Mouse (Mus musculus) gastrocnemius, adult 2 months (tissue): ENCODE results near the gene Mnat1. TPM values are rescaled to one million over a fixed set of nuclear protein-coding genes. Genes with fewer than 3 reads are reported as not detected.

Source experiments
- DNase-seq: peaks from one replicate; pipeline ENCODE4 v3.0.0; 2022
- H3K27ac ChIP-seq: fragments of 200-600 bp; 2 replicates; pipeline ENCODE4 v1.8.1; 2022; ENCODE audit warnings: mild to moderate bottlenecking
- H3K4me3 ChIP-seq: fragments of 200-600 bp; 2 replicates; pipeline ENCODE4 v1.8.1; 2022; ENCODE audit warnings: mild to moderate bottlenecking, moderate library complexity
- CTCF ChIP-seq: fragments of 200-600 bp; IDR thresholded peaks from 2 replicates; pipeline ENCODE4 v1.8.1; 2022; ENCODE audit warnings: antibody characterized with exemption, mild to moderate bottlenecking, moderate library complexity
- intact Hi-C: fragments of 180-260 bp; cut with DNase I; formaldehyde crosslinking; loops from one replicate; pipeline ENCODE4 v1.15.1; 2025
- total RNA-seq, 2 experiments: library from RNA; stranded (reverse); gene quantifications; 2 replicates each; pipeline ENCODE4 v1.2.3; 2021

The Mnat1 gene
- total RNA-seq, 2 experiments from 2014 or later = 17.6 to 19.4 TPM

DNA sequence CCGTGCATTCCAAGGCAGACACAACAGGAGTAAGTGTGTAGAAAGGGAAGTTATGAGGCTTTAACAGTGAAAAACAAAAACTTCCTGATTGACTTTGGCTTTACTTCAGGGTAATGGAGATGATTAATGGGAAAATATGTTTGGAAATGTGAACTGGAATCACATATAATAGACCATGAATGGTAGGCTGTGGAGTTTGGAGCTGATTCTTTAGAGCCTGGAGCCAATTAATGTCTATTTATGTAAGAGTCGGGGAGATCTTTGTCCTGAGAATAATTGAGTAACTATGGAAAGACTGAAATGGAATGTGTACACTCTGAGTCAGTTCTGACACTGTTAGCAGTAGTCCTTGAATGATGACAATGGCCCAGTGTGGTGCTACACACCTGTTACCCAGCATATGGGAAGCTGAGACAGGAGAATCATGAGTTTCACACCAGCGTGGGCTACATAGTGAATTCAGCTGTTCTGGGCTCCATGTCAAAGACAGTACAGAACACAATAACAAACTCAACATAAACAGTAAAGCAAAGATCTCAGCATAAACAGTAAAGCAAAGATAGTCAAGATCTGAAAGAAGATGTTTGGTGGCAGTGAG, 142.0 kb downstream of the Mnat1 start:
- intact Hi-C loops = no loop called here
- no peak for TF ChIP-seq CTCF
- H3K4me3 ChIP-seq = no peak overlapping the region
- no peak overlapping the region; the same call in 1 of the 2 replicates for H3K27ac ChIP-seq
- DNase-seq = no peak

DNA sequence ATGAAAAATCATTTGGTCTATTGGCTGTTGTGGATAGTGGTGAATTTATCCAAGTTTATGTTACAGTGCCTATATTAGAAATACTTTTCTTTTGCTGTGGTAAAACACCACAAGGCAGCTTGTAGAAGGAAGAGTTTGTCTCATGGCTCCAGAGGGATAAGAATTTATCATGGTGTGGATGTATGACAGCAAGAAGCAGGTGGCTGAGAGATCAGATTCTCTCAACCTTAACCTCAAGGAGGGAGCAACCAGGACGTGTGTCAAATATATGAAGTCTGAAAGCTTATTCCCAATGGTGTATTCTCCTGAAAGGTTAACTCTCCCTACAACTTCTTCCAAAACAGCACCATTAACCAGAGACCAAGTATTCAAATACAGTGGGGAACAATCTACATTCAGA, 143.1 kb downstream of the Mnat1 start:
- no peak for TF ChIP-seq CTCF
- intact Hi-C loops = no loop called here
- Histone ChIP-seq H3K27ac (peak overlapping the region; percentile 48; the same call in 1 of the 2 replicates), H3K4me3 (no peak overlapping the region)
- DNase-seq = no peak

DNA sequence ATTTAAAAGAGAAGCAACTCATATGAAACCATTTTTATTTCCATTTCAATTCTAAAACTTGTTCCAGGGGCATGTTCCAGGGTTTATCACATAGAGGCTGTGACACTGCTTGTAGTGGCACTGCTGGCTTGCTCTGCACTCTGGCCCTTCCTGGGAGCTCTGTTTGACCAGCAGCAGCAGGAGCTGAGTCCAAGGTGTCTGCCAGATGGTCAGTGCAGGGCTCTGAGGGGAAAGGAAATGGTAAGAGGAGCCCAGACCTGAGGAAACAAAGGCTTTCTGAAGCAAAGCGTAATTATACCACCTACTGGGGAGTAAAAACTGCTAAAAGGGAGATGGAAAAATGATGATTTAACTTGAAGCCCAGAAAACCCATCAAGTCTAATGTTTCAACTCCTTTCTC, 145.0 kb downstream of the Mnat1 start:
- DNase-seq = no peak
- no peak for TF ChIP-seq CTCF
- Histone ChIP-seq H3K27ac (no peak overlapping the region), H3K4me3 (no peak overlapping the region)
- intact Hi-C loops = no loop called here

GRCm38 (mm10) chr12:73269531-73269930, 146.0 kb downstream of the Mnat1 start:
- Histone ChIP-seq H3K4me3 (no peak overlapping the region), H3K27ac (no peak overlapping the region)
- TF ChIP-seq CTCF = no peak
- intact Hi-C loops = no loop called here
- no peak for DNase-seq

GRCm38 (mm10) chr12:73269933-73270332, 146.4 kb downstream of the Mnat1 start:
- no peak for TF ChIP-seq CTCF
- intact Hi-C loops = no loop called here
- peak; percentile 27 for DNase-seq
- H3K4me3 ChIP-seq = no peak overlapping the region
- no peak overlapping the region for H3K27ac ChIP-seq

DNA sequence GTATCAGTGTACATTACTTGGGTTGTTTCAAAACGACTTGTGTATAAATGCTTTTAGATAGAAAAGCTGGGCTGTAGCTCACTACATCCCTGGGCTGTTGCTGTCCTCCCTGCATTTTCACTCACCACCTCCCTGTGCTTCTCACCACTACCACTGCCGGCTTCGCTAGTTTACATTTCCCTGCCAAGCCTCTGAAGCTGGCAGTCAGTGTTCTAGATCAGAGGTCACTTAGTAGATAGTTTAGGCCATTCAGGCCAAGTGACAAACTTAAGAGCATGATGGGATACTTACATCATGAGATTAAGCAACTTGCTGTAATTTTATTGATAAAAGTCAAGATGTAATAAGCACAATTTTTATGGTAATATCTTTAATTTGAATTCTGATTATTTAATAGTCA, 151.4 kb downstream of the Mnat1 start:
- Histone ChIP-seq H3K4me3 (no peak overlapping the region), H3K27ac (no peak overlapping the region)
- no peak for TF ChIP-seq CTCF
- intact Hi-C loops = no loop called here
- no peak for DNase-seq

- intact Hi-C loops = loop anchor here (2.0 kb wide), 2 partner anchors 38 to 174 kb away; partner anchors contain the start of gene Six4
- H3K27ac ChIP-seq = peak within 1 kb of the TSS; percentile 91
- H3K4me3 ChIP-seq = peak within 1 kb of the TSS; percentile 91
- TF ChIP-seq CTCF = peak; percentile 2; the same call in 1 of the 2 replicates
- peak; percentile 95 for DNase-seq
Observed at GRCm38 (mm10) chr12:73286287-73287092, 163.0 kb downstream of the Mnat1 start, which contains the start of the genes Trmt5 and Slc38a6. Trmt5 (minus strand) TSS chr12:73286710. Slc38a6 (plus strand) TSS chr12:73286779.

DNA sequence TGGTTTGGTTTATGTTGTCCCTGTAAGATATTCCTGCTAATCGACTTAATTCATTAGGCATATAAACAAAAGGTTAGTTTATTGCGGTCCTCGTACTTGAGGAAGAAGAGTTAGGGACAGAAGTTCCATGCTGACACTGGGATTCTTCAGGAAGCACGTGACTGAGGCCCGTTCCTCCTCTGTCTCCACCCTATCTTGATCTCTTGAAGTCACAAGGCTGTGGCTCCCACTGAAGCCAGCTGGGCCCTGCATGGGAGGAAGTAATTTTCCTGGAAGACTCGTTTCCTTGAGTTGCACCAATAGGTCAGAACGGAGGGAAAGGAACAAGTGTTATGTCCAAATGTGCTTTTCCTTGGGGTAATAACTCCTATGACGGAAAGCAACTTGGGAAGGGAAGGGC, 164.1 kb downstream of the Mnat1 start:
- intact Hi-C loops = loop anchor here (2.0 kb wide), 2 partner anchors 37 to 175 kb away; partner anchors contain the start of gene Six4
- peak overlapping the region; percentile 91 for H3K4me3 ChIP-seq
- peak; percentile 48 for DNase-seq
- H3K27ac ChIP-seq = peak overlapping the region; percentile 91
- TF ChIP-seq CTCF = no peak

GRCm38 (mm10) chr12:73288626-73289025, 165.1 kb downstream of the Mnat1 start:
- TF ChIP-seq CTCF = no peak

DNA sequence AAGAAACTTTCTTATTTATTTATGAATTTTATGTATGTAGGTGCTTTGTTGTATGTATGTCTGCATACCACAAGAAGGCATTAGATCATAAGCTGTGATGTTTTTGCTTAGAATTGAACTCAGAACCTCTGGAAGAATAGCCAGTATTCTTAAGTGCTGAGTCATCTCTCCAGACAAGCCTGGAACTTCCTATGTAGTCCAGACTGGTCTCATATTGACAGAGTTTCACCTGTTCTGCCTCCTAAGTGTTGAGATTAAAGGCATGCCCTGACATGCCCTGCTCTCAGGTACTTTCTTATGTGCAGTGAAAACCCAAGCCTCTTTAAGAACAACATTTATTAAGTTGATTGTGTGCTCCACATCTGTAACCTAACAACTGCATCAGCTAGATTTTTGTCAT, 171.4 kb downstream of the Mnat1 start:
- no peak for TF ChIP-seq CTCF
- Histone ChIP-seq H3K27ac (no peak overlapping the region), H3K4me3 (no peak overlapping the region)
- intact Hi-C loops = no loop called here
- no peak for DNase-seq

More at GRCm38 (mm10) chr12:73288626-73289025, 165.1 kb downstream of the Mnat1 start:
- DNase-seq = no peak
- intact Hi-C loops = no loop called here
- Histone ChIP-seq H3K27ac (no peak overlapping the region), H3K4me3 (no peak overlapping the region)

GRCm38 (mm10) chr12:73295505-73296140, 172.1 kb downstream of the Mnat1 start:
- no peak overlapping the region for H3K4me3 ChIP-seq
- TF ChIP-seq CTCF = no peak
- no peak for DNase-seq
- intact Hi-C loops = no loop called here
- no peak overlapping the region for H3K27ac ChIP-seq

DNA sequence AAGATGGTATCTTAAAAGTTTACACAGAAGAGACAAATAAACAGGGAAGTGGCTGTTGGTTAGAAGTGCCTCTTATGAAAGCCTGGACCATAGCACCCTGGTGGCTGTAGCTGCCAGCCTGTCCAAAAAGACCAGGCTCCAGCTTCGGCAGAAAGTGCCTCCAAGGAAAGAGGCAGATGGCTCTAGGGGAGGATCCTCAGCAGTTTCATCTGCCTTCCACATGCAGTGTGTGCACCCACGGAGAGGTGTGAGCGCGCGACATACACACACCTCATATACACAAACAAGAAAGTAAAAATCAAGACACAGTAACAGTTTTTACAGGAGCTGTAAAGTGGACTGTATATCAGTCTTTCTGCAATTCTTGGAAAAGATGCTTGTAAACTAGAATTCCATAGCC, 175.1 kb downstream of the Mnat1 start:
- TF ChIP-seq CTCF = no peak
- intact Hi-C loops = no loop called here
- no peak for DNase-seq
- H3K4me3 ChIP-seq = no peak overlapping the region
- H3K27ac ChIP-seq = no peak overlapping the region

DNA sequence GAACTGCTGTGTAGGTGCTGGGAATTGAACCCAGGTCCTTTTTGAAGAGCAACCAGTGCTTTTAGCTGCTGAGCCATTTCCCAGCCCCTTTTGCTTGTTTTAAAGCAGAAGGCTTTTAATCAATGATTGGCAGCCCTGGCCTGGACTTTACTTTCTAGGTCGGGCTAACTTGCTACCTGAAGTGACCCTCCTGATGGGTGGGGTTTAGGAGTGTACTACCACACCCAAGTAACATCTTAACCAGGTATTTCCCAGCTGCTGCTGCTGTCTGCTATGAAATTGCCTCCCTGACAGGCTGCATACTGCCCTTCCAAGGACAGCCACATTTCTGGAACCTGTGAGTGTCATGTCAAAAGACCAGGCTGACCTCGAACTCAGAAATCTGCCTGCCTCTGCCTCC, 177.0 kb downstream of the Mnat1 start:
- DNase-seq = no peak
- no peak overlapping the region for H3K27ac ChIP-seq
- TF ChIP-seq CTCF = no peak
- H3K4me3 ChIP-seq = no peak overlapping the region
- intact Hi-C loops = no loop called here
